Mouse (Mus musculus) liver, embryonic 14.5 days (tissue): ENCODE data around the gene Gm49358. TPM values are rescaled to one million over a fixed set of nuclear protein-coding genes. Genes with fewer than 3 reads are reported as not detected.

Source experiments
- ATAC-seq: fragments of 200-750 bp; cut with Nextera tagmentation; 2 replicates; pipeline ENCODE4 v1.8.0; 2017; ENCODE audit warnings: moderate number of reproducible peaks, mild to moderate bottlenecking, moderate library complexity; ENCODE audit not compliant: insufficient read depth
- DNase-seq, 3 experiments: peaks; one replicate each; pipeline ENCODE4 v3.0.0-alpha.2; 2012 to 2013; ENCODE audit warnings: low read depth in 3 of 3, low spot score in 3 of 3
- H3K27ac ChIP-seq: fragments of 300-500 bp; sonication (generic); 2 replicates; pipeline ENCODE4 v1.5.1; 2014; ENCODE audit warnings: moderate library complexity, mild to moderate bottlenecking, control low read depth, inconsistent platforms
- H3K27me3 ChIP-seq: fragments of 300-500 bp; sonication (generic); 2 replicates; pipeline ENCODE4 v1.6.1; 2014; ENCODE audit warnings: mild to moderate bottlenecking, low read length, moderate library complexity; ENCODE audit not compliant: control insufficient read depth, insufficient read depth
- H3K36me3 ChIP-seq: fragments of 300-500 bp; sonication (generic); replicated peaks from 2 replicates; pipeline ENCODE4 v1.6.1; 2014; ENCODE audit warnings: low read depth; ENCODE audit not compliant: control insufficient read depth, insufficient read depth
- H3K4me1 ChIP-seq, 2 experiments: fragments of 200-500 bp in 1 of 2; fragments of 300-500 bp in 1 of 2; sonication (generic) in 1 of 2; replicated peaks; 2 replicates each; pipeline ENCODE4 v1.6.1; 2012 to 2014; ENCODE audit warnings: antibody characterized with exemption in 1 of 2, inconsistent platforms in 1 of 2, low read length in 1 of 2; ENCODE audit not compliant: control insufficient read depth in 2 of 2, insufficient read depth in 2 of 2
- H3K4me2 ChIP-seq: fragments of 300-500 bp; sonication (generic); 2 replicates; pipeline ENCODE4 v1.6.1; 2014; ENCODE audit warnings: low read depth, mild to moderate bottlenecking, control low read depth, moderate library complexity
- H3K4me3 ChIP-seq, 2 experiments: fragments of 200-500 bp in 1 of 2; fragments of 300-500 bp in 1 of 2; sonication (generic) in 1 of 2; 2 replicates each; pipeline ENCODE4 v1.5.1; 2012 to 2014; ENCODE audit warnings: low read depth in 2 of 2, low read length in 2 of 2, mild to moderate bottlenecking in 2 of 2, control low read depth in 1 of 2, inconsistent platforms in 1 of 2, moderate library complexity in 1 of 2; ENCODE audit not compliant: insufficient read depth in 1 of 2
- H3K9ac ChIP-seq: fragments of 300-500 bp; sonication (generic); replicated peaks from 2 replicates; pipeline ENCODE4 v1.6.1; 2014; ENCODE audit warnings: mild to moderate bottlenecking, control low read depth, moderate library complexity
- H3K9me3 ChIP-seq: fragments of 300-500 bp; sonication (generic); 2 replicates; pipeline ENCODE4 v1.6.1; 2016; ENCODE audit warnings: low read length, mixed read lengths; ENCODE audit not compliant: control insufficient read depth
- CTCF ChIP-seq: IDR thresholded peaks from 2 replicates; pipeline ENCODE4 v1.5.1; 2016; ENCODE audit warnings: antibody characterized with exemption, low read depth, control low read depth
- EP300 ChIP-seq: IDR thresholded peaks from 2 replicates; pipeline ENCODE4 v1.6.1; 2016; ENCODE audit warnings: antibody characterized with exemption, low read depth
- WGBS: fragments of 180-500 bp; shearing (Covaris S2); extraction: QIAGEN DNeasy Blood & Tissue Kit; methylation state at CpG from one replicate; pipeline ENCODE4 v1.1.7; 2014; ENCODE audit not compliant: insufficient replicate concordance; 5-methylcytosine and 5-hydroxymethylcytosine counted together
- polyA plus RNA-seq, 2 experiments: library from polyadenylated mRNA; depleted of rRNA in 1 of 2; stranded (reverse) in 1 of 2; unstranded in 1 of 2; fragments of >200 nt; fragmentation: Nextera tagmentation in 1 of 2; extraction: Ambion mirVana in 1 of 2; gene quantifications; 2 replicates each; pipeline versions ENCODE4 v1.2.1 to v1.2.3; 2012 to 2014

Gene Gm49358
- polyA plus RNA-seq, 2 experiments: not detected

- 59% methylated on average over 9 of the region's 9 CpGs for WGBS
Measured at GRCm38 (mm10) chr10:86846926-86847467, 83.2 kb downstream of the Gm49358 start.

DNA sequence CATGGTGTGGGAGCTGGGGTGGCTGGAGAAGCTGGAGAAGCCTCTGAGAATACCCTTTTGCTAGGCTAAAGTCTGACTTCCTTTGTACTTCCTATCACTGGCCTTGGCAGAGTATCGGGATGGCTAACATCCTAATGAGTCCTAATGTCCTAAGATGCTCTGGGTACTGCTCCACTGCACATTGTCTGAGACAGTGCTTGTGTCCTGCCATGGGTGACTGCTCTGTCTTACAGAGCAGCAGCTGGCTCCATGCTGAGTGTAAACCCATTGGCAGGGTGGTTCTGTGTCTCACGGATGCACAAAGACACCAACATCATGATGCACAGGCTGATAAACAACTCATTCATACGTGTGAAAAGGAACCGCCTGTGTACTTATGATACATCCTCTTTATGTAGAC is 85.3 kb downstream of the Gm49358 start:
- no peak for TF ChIP-seq CTCF
- no peak for TF ChIP-seq EP300
- Histone ChIP-seq H3K27me3 (no peaks in the 10 kb centered on the region; the same call in 1 of the 2 replicates), H3K4me1 (peaks cover 0 to 5% of the 10 kb centered on the region in 2 experiments; a peak in 1 of 4 replicates), H3K4me3 (no peak overlapping the region), H3K9me3 (no peaks in the 10 kb centered on the region), H3K9ac (no peak overlapping the region), H3K27ac (no peak overlapping the region), H3K36me3 (no peaks in the 10 kb centered on the region), H3K4me2 (no peak overlapping the region)
- WGBS: 54% methylated on average over 4 of the region's 4 CpGs
- DNase-seq (no peak), ATAC-seq (no peak)

More at GRCm38 (mm10) chr10:86846926-86847467, 83.2 kb downstream of the Gm49358 start:
- H3K4me2 ChIP-seq: no peak overlapping the region
- H3K36me3 ChIP-seq: no peaks in the 10 kb centered on the region
- no peaks in the 10 kb centered on the region; the same call in 1 of the 2 replicates for H3K27me3 ChIP-seq
- ATAC-seq (no peak), DNase-seq (peak in 2 of 3 experiments; percentile 7)
- no peak overlapping the region for H3K9ac ChIP-seq
- TF ChIP-seq EP300 (no peak), CTCF (no peak)
- no peak overlapping the region for H3K4me3 ChIP-seq
- H3K27ac ChIP-seq: no peak overlapping the region
- no peaks in the 10 kb centered on the region for H3K9me3 ChIP-seq
- peaks cover 0 to 5% of the 10 kb centered on the region in 2 experiments; a peak in 1 of 4 replicates for H3K4me1 ChIP-seq

GRCm38 (mm10) chr10:86849508-86849907 is 85.7 kb downstream of the Gm49358 start:
- Histone ChIP-seq H3K9me3 (no peaks in the 10 kb centered on the region), H3K27ac (no peak overlapping the region), H3K4me1 (peaks cover 0 to 5% of the 10 kb centered on the region in 2 experiments; a peak in 1 of 4 replicates), H3K4me3 (no peak overlapping the region), H3K9ac (no peak overlapping the region), H3K27me3 (no peaks in the 10 kb centered on the region; the same call in 1 of the 2 replicates), H3K4me2 (no peak overlapping the region), H3K36me3 (no peaks in the 10 kb centered on the region)
- no peak for DNase-seq
- 67% methylated on average over 4 of the region's 4 CpGs for WGBS
- no peak for TF ChIP-seq CTCF
- no peak for TF ChIP-seq EP300
- no peak for ATAC-seq

DNA sequence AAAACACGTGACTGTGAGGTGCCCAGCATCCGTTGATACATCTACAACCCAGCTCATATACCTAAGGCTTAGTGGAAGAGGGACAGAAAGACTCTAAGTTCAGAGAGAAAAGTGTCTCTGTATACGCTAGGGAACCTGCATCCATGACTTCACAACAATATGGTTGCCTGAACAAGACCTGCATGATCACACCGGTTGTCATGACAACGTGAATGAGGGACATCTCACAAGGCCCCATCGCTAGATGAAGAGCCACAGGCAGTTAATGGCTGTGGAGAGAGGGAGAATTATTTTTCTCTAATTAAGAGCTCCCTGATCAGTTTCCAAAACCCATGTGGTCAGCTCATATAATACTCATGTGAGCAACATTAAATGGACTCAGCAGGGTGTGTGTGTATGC is 88.4 kb downstream of the Gm49358 start:
- Histone ChIP-seq H3K27me3 (no peaks in the 10 kb centered on the region; the same call in 1 of the 2 replicates), H3K4me1 (0 out of 4 replicates have a peak, but pooled peaks cover 0 to under 1% of the 10 kb centered on the region in 2 experiments), H3K9me3 (no peaks in the 10 kb centered on the region), H3K4me3 (no peak overlapping the region), H3K4me2 (no peak overlapping the region), H3K36me3 (no peaks in the 10 kb centered on the region), H3K27ac (no peak overlapping the region), H3K9ac (no peak overlapping the region)
- DNase-seq: no peak
- ATAC-seq: no peak
- 62% methylated on average over 6 of the region's 6 CpGs for WGBS
- TF ChIP-seq CTCF (no peak), EP300 (no peak)

GRCm38 (mm10) chr10:86853433-86853832 is 89.7 kb downstream of the Gm49358 start:
- no peak for TF ChIP-seq EP300
- no peak for TF ChIP-seq CTCF
- DNase-seq (no peak), ATAC-seq (no peak)
- Histone ChIP-seq H3K9ac (no peak overlapping the region), H3K4me1 (no peaks in the 10 kb centered on the region), H3K9me3 (no peaks in the 10 kb centered on the region), H3K36me3 (no peaks in the 10 kb centered on the region), H3K4me2 (no peak overlapping the region), H3K27ac (no peak overlapping the region), H3K27me3 (no peaks in the 10 kb centered on the region; the same call in 1 of the 2 replicates), H3K4me3 (no peak overlapping the region)
- 66% methylated on average over 3 of the region's 3 CpGs for WGBS
